Mouse (Mus musculus) embryo, embryonic 11.5 days (tissue): ENCODE measurements around the gene Cog5.

Source experiments
- DNase-seq: peaks from one replicate; pipeline ENCODE4 v3.0.0-alpha.2; 2012; ENCODE audit warnings: low read depth, low spot score

Gene Cog5

DNA sequence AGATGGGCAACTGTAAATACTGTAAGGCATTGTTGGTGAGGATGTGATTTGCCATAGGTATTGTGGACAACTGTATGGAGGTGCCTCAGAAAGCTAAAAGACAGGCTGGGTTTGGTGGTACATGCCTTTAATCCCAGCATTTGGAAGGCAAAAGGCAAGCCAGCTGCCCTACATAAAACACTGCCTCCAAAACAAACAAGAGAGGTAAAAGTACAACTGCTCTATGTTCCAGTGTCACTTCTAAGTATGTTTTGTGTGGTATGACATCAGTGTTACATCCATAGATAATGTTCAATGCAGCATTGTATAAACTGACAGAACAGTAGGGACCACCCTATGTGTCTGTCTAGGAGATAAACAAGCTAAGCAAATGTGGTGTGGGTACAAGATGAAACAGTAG is 237.4 kb downstream of the Cog5 start:
- DNase-seq: no peak

DNA sequence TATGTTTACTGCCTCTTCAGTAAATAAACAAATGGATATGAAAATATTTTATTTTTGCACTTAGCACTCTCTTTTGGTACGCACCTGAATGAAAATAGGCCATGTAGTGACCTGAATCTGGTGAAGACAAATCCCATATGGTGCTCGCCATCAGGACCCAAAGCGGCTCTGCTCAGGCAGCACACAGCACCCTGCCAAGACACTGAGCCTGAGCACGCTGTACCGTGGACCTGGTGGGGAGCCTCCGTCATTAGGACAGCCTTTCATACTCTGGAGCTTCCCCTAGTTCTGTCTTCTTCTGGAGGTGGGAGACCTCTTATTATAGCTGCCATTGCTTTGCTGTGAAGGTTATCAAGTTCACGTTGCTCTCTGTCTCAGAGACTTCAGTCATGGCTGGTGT is 238.1 kb downstream of the Cog5 start:
- DNase-seq: no peak

DNA sequence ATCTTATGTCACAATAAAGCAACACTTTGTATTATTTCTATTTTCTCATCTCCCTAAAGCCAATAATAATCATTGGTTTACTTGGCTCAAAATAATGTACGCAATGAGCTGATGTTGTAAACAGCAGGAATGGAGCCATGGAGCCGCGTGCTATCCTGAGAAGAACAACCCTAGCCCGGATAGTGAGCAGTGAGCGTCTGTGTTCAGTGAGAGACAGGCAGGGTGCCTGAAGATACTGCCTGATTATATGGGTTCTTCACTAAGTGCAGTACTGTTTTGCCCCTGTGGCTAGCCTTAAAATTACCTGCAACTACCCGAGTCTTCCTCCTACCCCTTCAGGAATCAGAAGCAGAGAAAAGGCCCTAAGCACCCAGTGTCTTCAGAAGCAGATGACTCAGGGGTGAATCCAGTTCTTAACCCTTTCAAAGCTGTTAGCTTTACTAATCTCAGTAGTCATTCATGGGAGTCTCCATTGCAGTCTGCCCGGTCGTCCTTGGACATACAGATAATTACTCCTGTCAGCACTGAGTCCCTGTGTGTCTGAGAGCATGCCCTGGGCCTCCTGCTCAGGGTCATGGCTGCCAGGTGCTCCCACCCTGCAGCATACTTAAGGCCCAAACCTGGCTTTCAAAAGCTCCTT is 240.5 kb downstream of the Cog5 start:
- DNase-seq: no peak

DNA sequence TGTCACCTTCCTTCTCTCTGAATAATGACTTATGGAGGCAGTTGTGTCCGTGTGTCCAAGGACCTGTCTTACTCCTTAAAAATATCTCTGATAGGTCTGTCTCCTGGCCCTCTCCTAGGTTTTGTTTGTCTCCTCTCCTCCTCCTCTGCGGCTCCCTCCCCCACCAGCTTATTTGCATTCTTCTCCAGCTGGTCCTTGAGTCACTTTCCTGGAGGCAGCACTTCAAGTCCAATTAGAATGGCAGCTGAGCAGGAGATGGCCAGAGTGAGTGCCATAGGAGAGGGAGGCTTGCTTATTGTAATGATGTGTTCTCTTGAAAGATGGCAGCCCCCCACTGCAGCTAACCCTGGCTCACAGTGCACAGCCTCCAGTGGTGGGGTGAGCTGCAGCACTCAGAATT is 241.2 kb downstream of the Cog5 start:
- DNase-seq: no peak

DNA sequence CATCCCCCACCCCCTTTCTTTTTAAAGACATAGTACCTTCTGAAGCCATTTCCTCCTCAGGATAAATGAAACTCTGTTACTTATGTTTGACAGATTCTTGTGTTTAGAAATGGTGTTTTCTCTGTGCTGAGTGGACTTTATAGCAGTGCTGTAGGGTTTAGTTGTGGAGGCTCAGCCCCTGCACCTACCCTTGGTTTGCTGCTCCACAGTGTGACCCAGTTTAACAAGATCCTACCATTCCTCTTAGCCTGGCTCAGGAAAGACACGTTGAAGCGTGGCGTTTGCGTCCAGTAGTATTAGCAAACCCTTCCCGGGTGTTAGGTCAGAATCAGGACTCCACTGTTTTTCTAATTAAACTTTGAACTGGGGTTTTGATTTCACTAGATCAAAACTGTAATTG is 241.6 kb downstream of the Cog5 start:
- DNase-seq: no peak

DNA sequence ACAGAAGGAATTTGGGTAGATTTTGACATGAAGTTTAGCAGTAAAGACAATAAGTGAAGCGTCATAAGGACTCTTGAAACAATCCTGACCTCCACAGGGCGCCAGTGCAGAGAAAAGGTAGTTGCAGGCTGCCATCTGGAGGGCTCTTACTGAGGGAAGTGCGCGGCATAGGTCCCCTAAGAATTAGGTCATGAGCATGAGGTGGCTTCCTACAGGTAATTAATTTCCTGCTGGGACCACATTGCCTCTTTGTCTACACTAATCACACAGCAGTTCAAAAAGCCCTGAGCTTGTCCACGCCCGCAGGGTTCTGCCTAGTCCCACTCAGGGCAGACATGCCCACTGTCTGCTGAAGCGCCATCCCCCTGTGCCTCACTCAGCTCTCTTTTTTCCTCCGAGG is 242.3 kb downstream of the Cog5 start:
- DNase-seq: no peak

DNA sequence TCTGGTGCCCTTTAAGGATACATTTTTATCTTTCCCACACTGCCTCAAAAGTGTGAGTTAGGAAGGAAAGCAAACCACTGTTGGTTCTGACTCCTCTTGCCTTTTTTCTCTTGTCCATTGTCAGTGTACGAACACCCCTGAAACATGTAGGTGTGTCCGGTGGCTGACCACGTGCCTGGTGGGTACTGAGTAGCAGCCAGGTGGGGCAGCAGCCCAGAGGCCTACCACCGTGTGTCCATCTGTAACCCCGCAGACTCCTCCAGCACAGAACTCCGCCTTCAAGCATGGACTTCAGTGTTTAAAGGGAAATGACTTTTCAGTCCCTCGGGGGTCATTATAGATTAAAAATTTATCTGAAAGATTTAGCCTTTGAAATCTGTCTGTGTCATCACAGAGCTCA is 242.8 kb downstream of the Cog5 start:
- DNase-seq: no peak

DNA sequence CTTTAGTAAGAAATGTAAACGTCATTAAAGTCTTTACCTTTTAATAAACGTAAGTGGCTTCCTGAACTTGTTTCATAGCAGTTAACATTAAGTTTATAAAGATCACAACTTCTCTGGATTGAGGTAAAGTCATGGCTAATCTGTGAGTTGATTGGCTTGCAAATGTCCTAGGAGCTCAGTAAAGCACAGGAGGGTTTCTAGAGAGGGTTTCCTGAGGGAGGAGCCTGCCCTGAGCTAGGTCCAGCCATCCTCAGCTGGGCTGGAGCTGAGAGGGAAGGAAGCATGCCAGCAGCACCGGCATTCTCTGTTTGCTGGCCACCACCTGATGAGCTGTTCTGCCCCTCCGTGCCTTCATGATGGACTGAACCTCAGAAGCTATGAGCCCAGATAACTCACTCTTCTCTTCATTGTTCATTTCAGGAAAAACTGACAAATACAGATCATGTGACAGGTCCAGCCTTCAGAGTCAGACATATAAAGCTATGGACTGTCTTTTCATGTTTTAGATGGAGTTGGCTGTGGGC is 245.8 kb downstream of the Cog5 start:
- no peak for DNase-seq

DNA sequence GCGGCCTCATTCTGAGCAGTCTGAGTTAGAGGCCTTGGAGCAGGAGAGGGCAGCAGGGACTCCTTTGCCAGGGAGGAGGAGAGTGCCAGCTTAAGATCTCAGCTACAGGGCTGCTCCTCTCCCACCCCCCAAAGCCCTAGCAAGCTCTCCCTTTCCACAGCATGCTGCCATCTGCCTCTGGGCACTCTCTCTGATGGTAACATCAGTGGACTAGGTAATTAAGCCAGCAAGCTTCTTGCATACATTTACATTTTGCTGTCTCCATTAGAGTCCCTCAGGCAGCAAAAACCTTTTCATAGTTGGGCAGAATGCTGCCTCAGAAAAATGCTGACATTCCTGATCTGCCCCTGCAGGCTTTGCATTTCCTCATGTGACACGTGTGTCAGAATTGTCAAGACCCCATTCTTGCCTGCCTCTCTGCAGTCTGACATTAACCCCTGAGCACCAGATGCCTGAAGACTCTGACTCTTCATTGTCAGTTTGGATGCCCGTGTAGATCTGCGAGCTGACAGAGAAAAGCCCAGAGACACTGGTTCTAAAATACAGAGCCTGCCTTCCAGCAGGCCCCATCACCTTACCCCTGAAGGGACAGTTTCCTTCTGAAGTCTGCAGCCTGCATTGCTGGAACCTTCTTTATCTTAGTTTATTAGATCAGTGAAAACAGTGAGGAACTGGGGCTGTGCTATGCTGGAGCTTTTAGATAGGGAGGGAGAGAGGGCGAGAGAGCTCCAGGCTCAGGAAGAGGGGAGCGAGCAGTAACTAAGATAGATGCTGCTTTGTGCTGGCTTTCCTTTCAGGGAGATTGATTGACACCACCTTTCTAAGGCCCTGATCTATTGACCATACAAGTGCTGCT is 251.3 kb downstream of the Cog5 start:
- no peak for DNase-seq

DNA sequence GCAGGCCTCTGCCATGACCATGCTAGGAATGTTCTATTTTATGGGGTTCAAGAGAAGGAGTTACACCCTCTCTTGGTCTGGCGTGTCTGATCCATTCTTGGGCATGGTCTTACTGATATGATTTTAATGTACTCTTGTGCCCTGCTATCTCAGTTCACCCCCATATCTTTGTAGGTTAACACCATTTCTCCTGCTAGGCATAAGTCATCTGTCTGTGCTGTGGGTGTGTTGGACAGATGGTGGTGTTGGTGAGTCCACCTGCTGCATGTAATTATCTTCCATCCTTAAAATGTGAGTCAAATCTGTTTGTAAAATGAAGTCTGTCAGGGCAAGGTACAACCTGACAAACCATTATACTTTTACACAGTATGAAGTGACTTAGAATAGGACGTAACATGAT is 252.8 kb downstream of the Cog5 start:
- DNase-seq: no peak

DNA sequence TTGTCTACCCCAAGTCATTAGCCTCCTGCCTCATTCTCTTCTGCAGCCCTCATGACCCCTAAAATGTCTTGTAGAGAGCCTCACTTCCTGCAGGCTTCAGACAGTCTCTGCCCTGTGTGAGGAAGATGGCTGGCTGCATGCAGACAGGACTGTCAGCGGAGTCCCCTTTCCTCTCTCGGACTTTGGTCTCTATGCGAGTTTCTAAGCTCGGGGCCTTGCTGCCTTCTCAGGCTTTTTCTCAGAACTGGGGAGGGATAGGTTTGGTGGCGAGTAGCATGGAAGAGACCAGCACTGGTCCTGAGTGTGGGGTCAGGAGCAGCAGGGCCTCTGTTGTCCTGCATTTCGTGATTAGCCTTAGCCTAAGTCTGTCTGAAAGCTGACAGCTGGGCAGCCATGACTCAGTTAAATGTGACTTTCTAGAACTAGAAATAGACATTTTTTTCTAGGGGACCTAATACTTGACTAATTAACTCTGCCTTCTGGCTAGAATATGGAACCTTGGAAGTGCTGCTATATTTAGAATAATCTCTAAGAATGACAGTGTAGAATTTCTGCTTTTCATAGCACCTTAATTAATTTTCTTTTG is 258.4 kb downstream of the Cog5 start:
- DNase-seq: no peak

DNA sequence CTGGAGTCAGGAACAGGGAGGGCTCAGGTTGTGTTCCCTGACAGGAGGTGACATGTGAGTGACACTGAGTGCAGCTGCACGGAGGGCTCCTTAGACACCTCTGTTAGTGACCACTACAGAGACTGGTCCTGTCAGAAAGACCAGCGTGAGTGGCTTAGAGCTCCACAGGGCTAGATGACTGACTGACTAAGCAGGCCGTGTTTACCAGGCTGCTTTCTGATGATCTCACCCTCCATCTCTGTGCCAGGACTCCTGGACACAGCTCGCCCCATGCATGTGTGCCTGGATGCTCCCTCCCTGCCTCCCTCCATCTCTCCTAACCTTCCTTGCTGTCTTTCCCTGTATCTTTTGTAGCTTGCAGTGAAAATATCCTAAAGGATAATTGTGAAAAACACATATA is 258.9 kb downstream of the Cog5 start:
- DNase-seq: no peak

DNA sequence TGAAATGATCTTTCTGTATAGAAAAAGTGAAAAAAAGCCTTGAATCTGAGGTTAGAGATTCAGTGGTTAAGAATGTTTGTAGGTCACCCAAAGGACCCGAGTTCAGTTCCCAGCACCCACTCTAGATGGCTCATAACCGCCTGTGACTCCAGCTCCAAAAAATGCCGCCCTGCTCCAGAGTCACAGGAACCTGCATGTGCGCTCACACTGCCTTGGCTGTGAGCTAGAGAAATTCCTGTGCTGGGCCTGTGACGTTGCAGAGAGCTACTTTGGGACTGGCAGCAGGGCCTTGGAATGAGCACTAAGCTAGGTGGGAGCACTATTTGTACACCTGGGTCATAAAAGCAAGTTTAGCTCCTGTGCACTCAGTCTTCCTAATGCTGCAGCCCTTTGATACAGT is 262.0 kb downstream of the Cog5 start:
- DNase-seq: no peak

DNA sequence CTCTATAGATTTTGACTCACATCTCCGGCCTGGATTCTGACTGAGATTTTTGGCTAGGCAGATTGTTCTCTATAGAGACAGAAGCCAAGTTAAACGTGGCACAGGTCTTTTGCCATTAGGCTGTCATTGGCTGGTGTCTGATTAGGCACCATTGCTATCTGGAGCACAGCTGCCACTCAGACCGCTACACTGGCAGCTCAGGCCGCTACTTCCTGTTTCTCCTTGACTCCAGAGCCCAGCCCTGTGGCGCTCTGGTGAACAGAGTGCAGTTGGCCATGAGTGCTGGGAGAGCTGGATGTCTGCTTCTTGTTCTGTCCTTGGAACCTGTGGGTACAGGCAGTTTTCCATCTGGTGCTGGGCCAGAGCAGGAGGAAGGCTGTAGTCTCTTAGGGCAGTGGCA is 262.6 kb downstream of the Cog5 start:
- no peak for DNase-seq

DNA sequence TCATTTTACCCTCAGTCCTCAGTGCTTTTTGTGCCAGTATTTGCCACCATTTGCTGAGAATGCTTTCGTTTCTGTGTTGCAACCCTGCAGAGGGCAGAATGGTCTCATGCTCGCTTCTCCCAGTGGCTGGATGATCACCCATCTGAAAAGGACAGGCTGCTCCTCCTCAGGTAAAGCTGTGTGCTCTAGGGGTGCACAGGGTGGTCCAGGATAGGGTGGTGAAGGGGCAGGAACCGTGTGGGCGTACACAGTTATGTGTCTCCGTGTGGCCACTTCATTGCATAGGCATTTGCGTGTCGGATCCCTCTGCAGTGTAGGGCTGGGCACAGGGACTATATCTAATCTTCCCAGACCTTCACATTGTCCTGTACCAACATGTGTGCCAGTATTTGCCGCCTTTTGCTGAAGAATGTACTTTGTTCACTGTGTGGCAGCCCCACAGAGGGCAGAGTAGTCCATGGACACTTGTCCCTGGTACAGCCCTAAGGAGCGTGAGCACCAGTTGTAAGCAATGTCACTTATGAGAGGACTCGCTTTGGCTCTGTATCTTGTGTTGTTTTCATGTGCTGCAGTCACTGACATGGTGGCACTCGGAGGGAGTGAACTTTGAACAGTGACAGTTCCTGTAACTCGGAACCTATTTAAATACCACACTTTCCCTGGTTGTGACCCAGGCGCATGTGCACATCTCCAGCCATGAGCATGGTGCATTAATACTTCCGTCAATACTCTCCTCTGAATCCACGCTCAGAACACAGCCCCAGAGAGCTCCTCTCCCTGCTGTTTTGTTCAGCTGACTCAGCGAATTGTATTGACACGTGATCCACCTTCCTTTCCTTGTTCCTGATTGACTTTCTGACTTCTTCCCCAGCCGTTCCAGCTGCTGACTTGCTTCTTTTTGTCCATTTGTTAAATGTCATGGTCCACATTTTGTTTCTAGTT is 266.1 kb downstream of the Cog5 start:
- no peak for DNase-seq

DNA sequence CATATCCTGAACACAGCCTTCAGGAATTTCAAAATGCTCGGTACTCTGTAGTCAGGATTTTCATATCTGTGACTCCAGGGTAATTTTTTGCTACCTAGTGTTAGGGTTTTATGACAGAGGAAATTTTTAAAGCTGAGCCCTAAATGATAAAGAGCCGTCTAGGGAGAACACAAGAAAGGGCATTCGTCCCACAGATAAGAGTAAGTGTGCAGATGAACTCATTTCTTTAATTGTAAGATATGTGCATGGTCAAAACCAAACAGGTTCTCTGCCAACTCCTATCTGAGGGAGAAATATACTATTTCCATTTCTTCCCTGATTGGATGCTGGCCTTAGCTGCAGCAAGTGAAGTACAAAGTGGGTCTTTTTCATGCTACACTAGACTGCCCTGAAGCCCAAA is 269.5 kb downstream of the Cog5 start:
- DNase-seq: no peak

DNA sequence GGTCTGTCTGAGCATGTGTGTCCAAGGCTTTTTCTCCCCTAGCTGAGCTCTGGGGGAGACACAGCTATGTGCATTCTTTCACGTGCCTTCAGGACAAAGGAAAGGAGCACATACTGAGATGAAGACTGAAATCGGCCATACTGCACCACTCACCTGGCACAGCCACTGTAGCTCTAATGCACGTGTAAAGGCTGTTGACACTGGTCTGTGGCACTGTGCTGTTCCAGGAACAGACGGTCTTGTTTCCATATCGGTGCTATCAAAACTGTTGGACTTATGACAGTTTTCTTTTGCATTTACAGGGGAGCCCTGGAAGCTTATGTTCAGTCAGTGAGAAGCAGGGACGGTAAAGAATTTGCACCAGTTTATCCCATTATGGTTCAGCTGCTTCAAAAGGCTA is 270.7 kb downstream of the Cog5 start:
- no peak for DNase-seq

DNA sequence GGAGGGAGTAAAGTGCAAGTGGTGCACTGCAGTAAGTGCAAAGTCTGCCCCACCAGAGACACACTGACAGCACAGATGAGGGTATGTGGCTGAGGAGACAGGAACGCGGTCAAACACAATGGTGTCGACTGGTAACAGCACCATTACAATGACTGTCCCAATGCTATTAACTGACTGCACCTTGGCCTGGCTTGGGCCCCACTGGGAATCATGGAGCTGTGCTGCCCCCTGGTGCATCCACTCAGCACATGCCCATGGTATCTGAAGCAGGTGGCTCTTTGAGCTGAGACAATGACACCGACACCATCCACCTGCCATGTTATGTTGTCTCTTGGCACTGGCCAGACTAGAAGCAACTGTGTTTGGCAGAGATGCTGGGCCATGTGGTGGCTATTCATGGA is 272.0 kb downstream of the Cog5 start:
- peak; percentile 38 for DNase-seq

DNA sequence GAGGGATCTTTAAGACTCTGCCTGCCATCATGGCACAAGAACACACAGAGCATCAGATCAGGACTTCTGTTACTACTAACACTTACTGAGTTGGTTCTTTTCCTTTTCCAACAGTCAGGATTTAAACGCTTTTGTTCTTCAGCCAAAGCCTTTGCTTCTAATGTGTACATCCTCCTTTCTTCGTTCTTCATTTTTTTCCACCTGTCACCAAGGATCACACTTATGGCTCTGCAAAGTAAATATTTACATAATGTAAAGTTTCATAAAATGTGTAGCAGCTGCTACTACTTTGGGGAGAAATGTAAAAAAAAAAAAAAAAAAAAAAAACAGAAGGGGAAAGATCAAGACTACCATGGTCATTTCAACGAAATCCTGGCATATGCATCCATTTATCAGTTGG is 273.8 kb downstream of the Cog5 start:
- DNase-seq: no peak

DNA sequence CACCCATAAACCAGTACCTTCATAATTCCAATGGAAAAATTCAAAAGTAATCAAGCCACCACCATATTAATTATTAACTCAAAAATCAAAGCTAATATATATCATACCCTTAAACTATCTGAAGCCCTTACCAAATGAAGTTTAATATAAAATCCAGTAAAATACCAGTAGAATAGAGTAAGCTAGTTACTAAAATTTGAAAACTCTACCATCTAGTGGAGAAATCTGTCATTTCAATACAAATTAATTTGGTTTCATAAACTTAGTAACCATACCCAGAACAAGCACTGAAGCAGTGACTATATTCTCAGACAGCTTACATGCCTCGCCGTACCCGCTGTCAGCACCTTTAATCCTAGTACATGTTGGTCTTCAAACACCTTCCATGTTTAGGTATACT is 277.1 kb downstream of the Cog5 start:
- no peak for DNase-seq

DNA sequence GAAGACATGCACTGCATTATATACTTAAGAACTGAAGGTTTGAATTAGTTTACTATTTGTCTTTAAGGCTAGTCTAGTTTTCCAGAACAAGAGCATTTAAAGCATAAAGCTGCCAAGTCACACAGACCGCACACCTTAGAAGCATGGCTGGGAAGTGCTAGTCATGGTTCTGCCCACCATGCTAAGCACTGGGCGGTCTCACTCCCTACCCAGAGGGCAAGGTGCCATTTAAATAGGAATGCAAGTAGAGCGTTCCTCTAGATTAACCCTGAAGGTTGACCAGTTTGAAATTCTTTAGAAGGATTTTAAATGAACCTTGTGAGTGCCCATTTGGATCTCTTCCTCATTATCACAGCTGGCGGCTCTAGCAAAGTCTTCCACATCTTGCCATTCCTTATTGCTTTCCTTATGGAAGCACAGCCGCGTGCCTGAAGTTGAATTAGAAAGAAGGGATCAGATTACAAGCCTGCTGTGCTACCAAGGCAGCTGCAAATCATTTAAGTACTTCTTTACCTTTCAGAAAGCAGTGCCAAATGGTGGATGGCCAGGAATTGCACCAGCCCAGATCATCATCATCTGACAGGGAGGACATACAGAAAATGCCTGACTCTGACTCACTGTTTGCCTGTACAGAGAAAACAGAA is 282.1 kb downstream of the Cog5 start:
- DNase-seq: peak; percentile 17
